Mouse (Mus musculus): ENCODE measurements around the gene Morf4l1. TPM values are rescaled to one million over a fixed set of nuclear protein-coding genes. Genes with fewer than 3 reads are reported as not detected.

The Morf4l1 gene
- polyA plus RNA-seq, 1 experiment from 2014 or later, result 406 TPM

DNA sequence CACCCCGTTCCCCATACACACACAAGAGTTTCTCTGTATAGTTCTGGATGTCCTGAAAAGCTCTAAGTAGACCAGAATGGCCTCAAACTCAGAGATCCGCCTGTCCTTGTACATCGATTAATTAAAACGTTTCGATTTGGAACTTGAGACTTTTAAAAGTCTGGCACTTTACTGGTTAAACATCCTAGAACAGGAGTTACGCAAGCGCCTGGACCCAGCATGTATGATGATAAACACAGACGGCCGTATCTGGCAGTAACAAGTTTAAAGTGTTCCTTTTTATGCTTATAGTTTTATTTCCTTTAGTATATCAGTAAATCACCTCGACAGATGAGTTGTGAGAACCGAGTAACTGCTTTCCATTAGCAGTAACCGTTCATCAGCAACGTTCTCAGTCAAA, 1.4 kb downstream of the Morf4l1 start:
- H3K27ac ChIP-seq, result peak overlapping the region; percentile 99
- H3K27me3 ChIP-seq, result peaks cover 5% of the 10 kb centered on the region; the same call in 1 of the 2 replicates
- no peak for ATAC-seq (ENCODE audit: borderline replicate concordance, extremely low read depth, low FRiP score, low TSS enrichment)
- no peaks in the 10 kb centered on the region for H3K9me3 ChIP-seq
- peaks cover 30% of the 10 kb centered on the region for H3K4me1 ChIP-seq
- WGBS, result under 1% methylated on average over 13 of the region's 13 CpGs
- peaks cover 13% of the 10 kb centered on the region; the same call in 1 of the 2 replicates for H3K36me3 ChIP-seq
- peak overlapping the region; percentile 95 for H3K4me3 ChIP-seq
- H3K4me2 ChIP-seq, result peak overlapping the region; percentile 64
- peak overlapping the region; percentile 99 for H3K9ac ChIP-seq

DNA sequence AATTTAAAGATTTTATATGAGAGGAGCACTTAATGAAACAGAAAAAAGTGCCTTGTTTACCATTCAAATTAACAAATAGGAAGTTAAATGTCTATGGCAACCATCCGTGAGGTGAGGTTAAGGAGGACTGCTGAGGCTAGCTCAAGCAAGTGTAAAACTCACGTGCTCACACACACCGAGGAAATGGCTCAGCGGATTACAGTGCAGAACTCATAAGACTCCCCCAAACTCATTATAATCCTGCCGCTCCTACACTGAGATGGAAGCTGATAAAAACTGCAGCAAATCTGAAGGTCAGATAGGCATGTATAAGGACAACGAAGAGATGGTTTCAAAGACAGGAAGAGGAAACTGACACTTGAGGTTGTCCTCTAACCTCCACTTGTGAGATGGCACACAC, 5.2 kb downstream of the Morf4l1 start:
- Histone ChIP-seq H3K27me3 (no peaks in the 10 kb centered on the region), H3K4me2 (no peak overlapping the region), H3K36me3 (peaks cover 34% of the 10 kb centered on the region), H3K9ac (no peak overlapping the region), H3K27ac (no peak overlapping the region), H3K4me3 (no peak overlapping the region), H3K4me1 (peaks cover 25% of the 10 kb centered on the region), H3K9me3 (no peaks in the 10 kb centered on the region)
- ATAC-seq (ENCODE audit: borderline replicate concordance, extremely low read depth, low FRiP score, low TSS enrichment), result no peak
- 69% methylated on average over 6 of the region's 6 CpGs for WGBS

DNA sequence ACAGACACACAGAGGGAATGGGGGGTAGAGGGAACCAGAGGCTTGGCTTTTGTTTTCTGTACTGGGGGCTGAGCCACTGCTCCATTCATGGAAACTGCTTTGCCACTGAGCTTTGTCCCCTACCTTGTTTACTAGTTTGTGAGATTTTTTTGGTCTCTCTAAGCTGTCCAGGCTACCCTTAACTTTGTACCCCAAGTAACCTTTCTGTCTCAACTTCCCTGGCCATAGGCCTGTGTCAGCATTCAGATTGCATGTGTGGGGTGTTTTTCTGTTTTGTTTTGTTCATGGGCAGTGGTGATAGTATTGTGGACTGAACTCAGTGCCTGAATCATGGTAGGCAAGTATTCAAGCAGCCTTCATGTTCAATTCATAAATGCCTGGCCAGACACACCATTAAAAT, 6.3 kb downstream of the Morf4l1 start:
- Histone ChIP-seq H3K9ac (no peak overlapping the region), H3K27me3 (no peaks in the 10 kb centered on the region), H3K9me3 (no peaks in the 10 kb centered on the region), H3K4me1 (peaks cover 28% of the 10 kb centered on the region), H3K27ac (no peak overlapping the region), H3K36me3 (peaks cover 44% of the 10 kb centered on the region), H3K4me3 (no peak overlapping the region), H3K4me2 (no peak overlapping the region)
- ATAC-seq (ENCODE audit: borderline replicate concordance, extremely low read depth, low FRiP score, low TSS enrichment), result no peak

DNA sequence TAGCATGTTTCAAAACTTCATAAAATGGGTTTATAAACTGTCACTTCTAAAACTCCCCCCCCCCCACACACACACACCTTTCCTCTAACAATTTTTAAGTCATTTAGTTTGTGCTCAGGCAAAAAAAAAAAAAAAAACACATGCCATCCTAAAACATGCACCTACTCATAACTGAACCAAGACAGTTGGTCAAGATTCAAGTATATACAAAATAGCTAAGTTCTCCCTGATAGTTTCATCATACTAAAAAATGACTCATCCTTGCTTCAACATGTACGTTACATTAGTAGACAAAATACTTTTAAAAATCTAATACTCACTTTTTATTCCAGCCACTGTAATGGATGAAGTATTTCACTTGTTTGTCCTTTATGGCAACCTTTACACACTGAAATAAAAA, 7.7 kb downstream of the Morf4l1 start:
- Histone ChIP-seq H3K9ac (no peak overlapping the region), H3K27ac (no peak overlapping the region), H3K36me3 (peaks cover 53% of the 10 kb centered on the region), H3K4me3 (no peak overlapping the region), H3K4me1 (peaks cover 18% of the 10 kb centered on the region), H3K9me3 (no peaks in the 10 kb centered on the region), H3K4me2 (no peak overlapping the region), H3K27me3 (no peaks in the 10 kb centered on the region)
- 90% methylated on average over 1 of the region's 1 CpGs for WGBS
- ATAC-seq (ENCODE audit: borderline replicate concordance, extremely low read depth, low FRiP score, low TSS enrichment), result no peak

DNA sequence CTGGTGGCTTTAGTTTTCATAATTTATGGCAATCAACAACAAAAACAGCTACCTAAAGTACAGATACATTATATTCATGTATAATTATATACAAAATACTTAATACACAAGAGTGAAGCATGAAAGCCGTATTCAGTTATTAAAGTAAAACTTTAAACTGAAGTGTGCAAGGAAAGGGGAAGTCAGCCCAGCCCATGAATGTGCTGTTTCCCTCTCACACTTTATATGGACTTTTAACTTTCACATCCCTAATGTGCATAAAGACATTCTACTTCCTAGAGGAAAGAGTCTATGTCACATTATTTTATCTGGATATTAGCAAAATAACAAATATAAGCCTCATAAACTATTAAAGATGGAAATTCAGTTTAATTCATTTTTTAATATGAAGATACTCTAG, 9.1 kb downstream of the Morf4l1 start:
- no peak overlapping the region for H3K4me3 ChIP-seq
- H3K4me1 ChIP-seq, result peaks cover 8% of the 10 kb centered on the region; the same call in 1 of the 2 replicates
- H3K4me2 ChIP-seq, result no peak overlapping the region
- peaks cover 66% of the 10 kb centered on the region for H3K36me3 ChIP-seq
- H3K9ac ChIP-seq, result no peak overlapping the region
- no peaks in the 10 kb centered on the region for H3K9me3 ChIP-seq
- H3K27me3 ChIP-seq, result no peaks in the 10 kb centered on the region
- WGBS, result 94% methylated on average over 1 of the region's 1 CpGs
- no peak for ATAC-seq (ENCODE audit: borderline replicate concordance, extremely low read depth, low FRiP score, low TSS enrichment)
- H3K27ac ChIP-seq, result no peak overlapping the region

DNA sequence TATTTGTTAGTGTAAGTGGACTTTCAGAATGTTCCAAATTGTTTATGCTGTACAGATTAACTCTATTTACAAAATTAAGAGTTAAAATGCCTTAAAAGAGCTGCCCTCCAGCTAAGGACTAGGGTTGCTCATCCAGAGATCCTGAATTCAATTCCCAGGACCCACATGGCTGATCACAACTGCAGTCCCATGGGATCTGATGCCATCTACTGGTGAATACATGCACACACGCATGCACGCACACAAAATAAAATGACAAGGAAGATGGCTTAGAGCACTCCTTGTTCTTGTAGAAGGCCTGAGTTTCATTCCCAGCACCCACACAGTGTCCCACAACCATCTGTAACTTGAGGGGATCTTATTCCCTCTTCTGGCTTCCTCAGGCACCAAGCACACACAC, 13.8 kb downstream of the Morf4l1 start:
- H3K27ac ChIP-seq, result no peak overlapping the region
- H3K36me3 ChIP-seq, result peaks cover 84% of the 10 kb centered on the region
- H3K9me3 ChIP-seq, result no peaks in the 10 kb centered on the region
- no peak overlapping the region for H3K9ac ChIP-seq
- H3K27me3 ChIP-seq, result no peaks in the 10 kb centered on the region
- no peak overlapping the region for H3K4me2 ChIP-seq
- no peak for ATAC-seq (ENCODE audit: borderline replicate concordance, extremely low read depth, low FRiP score, low TSS enrichment)
- 67% methylated on average over 2 of the region's 2 CpGs for WGBS
- no peak overlapping the region for H3K4me3 ChIP-seq
- H3K4me1 ChIP-seq, result 0 out of 2 replicates have a peak, but pooled peaks cover 3% of the 10 kb centered on the region

DNA sequence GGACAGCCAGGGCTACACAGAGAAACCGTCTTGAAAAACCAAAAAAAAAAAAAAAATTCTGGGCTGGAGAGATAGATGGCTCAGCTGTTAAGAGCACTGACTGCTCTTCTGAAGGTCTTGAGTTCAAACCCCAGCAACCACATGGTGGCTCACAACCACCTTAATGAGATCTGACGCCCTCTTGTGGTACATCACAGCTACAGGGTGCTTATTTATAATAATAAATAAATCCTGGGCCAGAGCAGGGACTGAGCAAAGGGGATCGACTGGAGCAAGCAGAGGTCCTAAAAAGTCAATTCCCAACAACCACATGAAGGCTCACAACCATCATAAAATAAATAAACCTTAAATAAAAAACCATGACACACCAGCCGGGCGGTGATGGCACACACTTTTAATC, 15.6 kb downstream of the Morf4l1 start:
- ATAC-seq (ENCODE audit: borderline replicate concordance, extremely low read depth, low FRiP score, low TSS enrichment), result no peak
- Histone ChIP-seq H3K9me3 (no peaks in the 10 kb centered on the region), H3K4me1 (no peaks in the 10 kb centered on the region), H3K27me3 (no peaks in the 10 kb centered on the region), H3K9ac (no peak overlapping the region), H3K4me3 (no peak overlapping the region), H3K36me3 (peaks cover 83% of the 10 kb centered on the region), H3K27ac (no peak overlapping the region), H3K4me2 (no peak overlapping the region)
- 79% methylated on average over 5 of the region's 5 CpGs for WGBS

DNA sequence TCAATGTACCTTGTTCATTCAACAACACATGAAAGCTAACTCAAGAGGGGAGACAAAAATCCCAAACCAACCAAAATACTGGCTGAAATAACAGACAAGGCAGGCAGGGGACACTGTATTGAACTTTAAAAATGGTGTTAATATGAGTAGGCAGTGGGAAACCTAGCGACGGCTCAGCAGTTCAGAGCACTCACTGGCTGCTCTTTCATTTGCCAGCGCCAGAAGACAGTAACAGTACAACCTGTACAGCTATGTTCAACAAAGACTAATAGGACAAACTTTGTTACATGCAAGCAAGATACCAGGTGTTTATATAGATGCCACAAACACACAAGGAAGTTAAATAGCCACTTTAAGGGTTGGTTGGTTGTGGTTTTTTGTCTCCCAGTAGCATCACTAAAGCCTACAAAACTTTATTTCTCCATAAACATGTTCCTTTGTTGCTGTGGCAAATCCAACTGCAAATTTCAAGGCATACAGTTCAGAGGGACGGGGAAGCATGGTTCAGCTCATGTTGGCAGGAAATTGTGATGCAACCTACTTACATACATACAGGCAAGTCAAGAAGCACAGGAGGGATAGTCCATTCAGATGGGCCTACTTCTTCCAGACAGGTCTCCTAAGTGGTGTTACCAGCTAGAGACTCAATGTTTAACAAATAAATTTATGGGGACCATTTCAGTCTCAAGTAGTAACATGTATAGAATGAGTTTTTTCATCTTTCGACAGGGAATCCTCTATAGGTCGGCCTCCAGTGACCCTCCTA, 25.1 kb downstream of the Morf4l1 start:
- Histone ChIP-seq H3K27ac (no peak overlapping the region), H3K4me1 (no peaks in the 10 kb centered on the region), H3K4me3 (no peak overlapping the region), H3K9ac (no peak overlapping the region), H3K27me3 (no peaks in the 10 kb centered on the region), H3K4me2 (no peak overlapping the region), H3K9me3 (no peaks in the 10 kb centered on the region), H3K36me3 (peaks cover 63% of the 10 kb centered on the region)
- ATAC-seq (ENCODE audit: borderline replicate concordance, extremely low read depth, low FRiP score, low TSS enrichment), result no peak
- WGBS, result 88% methylated on average over 6 of the region's 6 CpGs

DNA sequence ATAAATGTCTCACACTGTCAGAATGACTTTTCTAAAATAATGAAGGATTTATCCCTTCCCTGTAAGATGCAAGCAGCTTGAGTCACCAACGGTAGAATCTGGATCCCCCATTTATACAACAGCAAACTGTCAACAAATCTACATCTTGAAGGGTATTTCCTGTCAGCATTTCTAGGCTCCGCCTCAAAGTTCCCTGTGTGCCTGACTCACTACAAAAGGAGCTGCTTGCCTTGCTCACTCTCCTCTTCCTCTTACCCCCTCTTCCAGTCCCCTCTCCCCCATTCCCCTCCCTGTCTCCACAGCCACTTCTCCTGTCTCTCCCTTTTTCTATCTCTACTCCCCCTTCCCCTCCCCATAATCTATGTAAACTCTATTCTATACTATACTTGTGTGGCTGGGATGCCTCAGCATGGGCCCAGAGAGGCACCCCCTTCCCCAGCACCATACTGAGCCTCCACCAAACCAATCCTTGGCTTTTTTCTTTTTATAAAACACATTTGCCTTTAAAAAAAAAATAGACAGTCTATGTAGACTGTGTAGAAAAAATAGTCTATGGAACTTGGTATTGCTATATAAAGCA, 26.6 kb downstream of the Morf4l1 start:
- Histone ChIP-seq H3K4me1 (no peaks in the 10 kb centered on the region), H3K4me2 (no peak overlapping the region), H3K27ac (no peak overlapping the region), H3K36me3 (peaks cover 54% of the 10 kb centered on the region), H3K9me3 (no peaks in the 10 kb centered on the region), H3K9ac (no peak overlapping the region), H3K27me3 (no peaks in the 10 kb centered on the region), H3K4me3 (no peak overlapping the region)
- ATAC-seq (ENCODE audit: borderline replicate concordance, extremely low read depth, low FRiP score, low TSS enrichment), result no peak
- WGBS, result 74% methylated on average over 2 of the region's 2 CpGs

DNA sequence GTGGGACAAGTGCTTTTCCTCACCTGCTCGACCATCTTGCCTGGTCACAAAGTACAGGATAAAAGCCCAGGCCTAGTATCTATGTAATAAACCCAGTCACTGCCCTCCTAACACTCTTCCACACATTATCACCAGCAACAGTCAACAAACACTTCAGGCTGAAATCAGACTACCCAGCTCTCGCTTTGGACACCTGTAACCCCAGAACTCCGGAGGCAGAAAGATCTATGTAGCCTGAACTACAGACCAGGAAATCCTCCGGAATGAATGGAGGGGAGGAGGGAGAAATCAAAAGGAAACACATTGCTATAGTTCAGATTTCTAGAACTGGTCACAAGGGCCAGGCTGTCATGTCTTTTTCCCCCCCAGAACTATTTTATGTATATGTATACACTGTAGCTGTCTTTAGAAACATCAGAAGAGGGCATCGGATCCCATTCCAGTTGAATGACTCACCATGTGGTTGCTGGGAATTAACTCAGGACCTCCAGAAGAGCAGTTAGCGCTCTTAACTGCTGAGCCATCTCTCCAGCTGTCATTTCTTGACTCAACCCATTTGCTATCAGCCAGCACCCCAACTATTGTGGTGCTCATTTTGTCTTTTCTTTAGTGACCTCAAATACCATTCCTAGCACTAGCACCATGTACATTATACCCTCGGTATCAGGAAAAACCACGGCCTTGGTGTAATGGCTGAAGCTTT, 29.7 kb downstream of the Morf4l1 start:
- no peaks in the 10 kb centered on the region for H3K27me3 ChIP-seq
- no peaks in the 10 kb centered on the region for H3K9me3 ChIP-seq
- no peak overlapping the region for H3K4me2 ChIP-seq
- no peaks in the 10 kb centered on the region for H3K4me1 ChIP-seq
- H3K27ac ChIP-seq, result no peak overlapping the region
- H3K4me3 ChIP-seq, result no peak overlapping the region
- H3K36me3 ChIP-seq, result peaks cover 30% of the 10 kb centered on the region
- H3K9ac ChIP-seq, result no peak overlapping the region
- no peak for ATAC-seq (ENCODE audit: borderline replicate concordance, extremely low read depth, low FRiP score, low TSS enrichment)
- 83% methylated on average over 8 of the region's 8 CpGs for WGBS

DNA sequence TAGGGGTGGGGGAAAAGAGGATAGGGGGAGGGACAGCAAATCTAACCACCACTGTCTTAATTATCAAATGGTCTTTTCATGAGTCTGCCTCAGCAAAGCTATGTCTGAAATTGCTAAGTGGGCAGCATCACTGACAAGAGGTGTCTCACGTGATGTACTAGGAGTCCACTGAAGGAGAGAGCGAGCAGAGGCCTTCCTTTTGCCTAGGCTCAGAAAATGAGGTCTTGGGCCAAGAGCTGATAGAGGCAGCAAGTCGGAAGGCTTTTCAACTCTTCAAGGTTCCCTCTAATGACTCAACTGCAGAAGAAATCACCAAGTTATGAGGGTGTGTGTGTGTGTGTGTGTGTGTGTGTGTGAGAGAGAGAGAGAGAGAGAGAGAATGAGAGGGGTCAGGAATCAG, 30.4 kb downstream of the Morf4l1 start:
- no peak for ATAC-seq (ENCODE audit: borderline replicate concordance, extremely low read depth, low FRiP score, low TSS enrichment)

DNA sequence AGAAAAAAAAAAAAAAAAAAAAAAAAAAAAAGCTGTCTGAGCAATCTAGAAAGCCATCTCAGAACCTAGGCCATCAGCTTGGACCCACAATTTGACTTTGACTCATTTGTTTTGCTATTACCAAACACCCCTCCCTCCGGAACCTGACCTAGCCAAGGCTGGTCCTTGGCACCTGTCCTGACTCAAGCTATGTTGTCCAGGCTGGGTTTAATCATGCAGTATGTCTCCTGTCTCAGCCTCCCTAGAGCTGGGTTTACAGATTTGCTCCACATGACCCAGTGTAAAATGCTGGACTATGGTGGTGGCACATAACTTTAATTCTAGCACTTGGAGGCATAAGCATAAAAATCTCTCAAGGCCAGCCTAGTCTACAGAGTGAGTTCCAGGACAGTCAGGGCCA, 31.6 kb downstream of the Morf4l1 start:
- Histone ChIP-seq H3K4me3 (no peak overlapping the region), H3K9me3 (no peaks in the 10 kb centered on the region), H3K4me2 (no peak overlapping the region), H3K36me3 (peaks cover 13% of the 10 kb centered on the region), H3K4me1 (no peaks in the 10 kb centered on the region), H3K27ac (no peak overlapping the region), H3K9ac (no peak overlapping the region), H3K27me3 (no peaks in the 10 kb centered on the region)
- no peak for ATAC-seq (ENCODE audit: borderline replicate concordance, extremely low read depth, low FRiP score, low TSS enrichment)
- 92% methylated on average over 1 of the region's 1 CpGs for WGBS

More for the DNA sequence above, 30.4 kb downstream of the Morf4l1 start:
- H3K4me3 ChIP-seq, result no peak overlapping the region
- H3K9ac ChIP-seq, result no peak overlapping the region
- no peak overlapping the region for H3K27ac ChIP-seq
- H3K27me3 ChIP-seq, result no peaks in the 10 kb centered on the region
- no peaks in the 10 kb centered on the region for H3K9me3 ChIP-seq
- H3K4me1 ChIP-seq, result no peaks in the 10 kb centered on the region
- H3K36me3 ChIP-seq, result peaks cover 23% of the 10 kb centered on the region
- no peak overlapping the region for H3K4me2 ChIP-seq
- WGBS, result 91% methylated on average over 3 of the region's 3 CpGs
